Mouse (Mus musculus) lung, embryonic 14.5 days (tissue): ENCODE measurements at regions not wholly inside any gene's neighbourhood (a gene's known extent, or its start where the extent isn't known, plus 50 kb on each side); places are given as distances from the start of the nearest gene placed in this dataset.
A peak's percentile ranks its signal among the peaks of the same experiment; 100 is the strongest.

ENCODE experiments used
- ATAC-seq: fragments of 200-750 bp; cut with Nextera tagmentation; 2 replicates; pipeline ENCODE4 v1.8.0; 2017; ENCODE audit warnings: mild to moderate bottlenecking, moderate TSS enrichment, moderate library complexity; ENCODE audit not compliant: insufficient read depth
- DNase-seq: peaks from one replicate; pipeline ENCODE4 v3.0.0-alpha.2; 2015
- H3K27ac ChIP-seq: fragments of 300-500 bp; sonication (generic); 2 replicates; pipeline ENCODE4 v1.5.1; 2014; ENCODE audit warnings: low read depth, mild to moderate bottlenecking, moderate library complexity
- H3K27me3 ChIP-seq: fragments of 300-500 bp; sonication (generic); 2 replicates; pipeline ENCODE4 v1.6.1; 2014; ENCODE audit warnings: low read length, control low read depth; ENCODE audit not compliant: insufficient read depth
- H3K36me3 ChIP-seq: fragments of 300-500 bp; sonication (generic); 2 replicates; pipeline ENCODE4 v1.6.1; 2014; ENCODE audit warnings: control low read depth; ENCODE audit not compliant: insufficient read depth
- H3K4me1 ChIP-seq: fragments of 300-500 bp; sonication (generic); 2 replicates; pipeline ENCODE4 v1.6.1; 2014; ENCODE audit warnings: antibody characterized with exemption, control low read depth; ENCODE audit not compliant: insufficient read depth
- H3K4me2 ChIP-seq: fragments of 300-500 bp; sonication (generic); 2 replicates; pipeline ENCODE4 v1.6.1; 2014; ENCODE audit warnings: mild to moderate bottlenecking
- H3K4me3 ChIP-seq: fragments of 300-500 bp; sonication (generic); 2 replicates; pipeline ENCODE4 v1.5.1; 2014; ENCODE audit warnings: low read depth, low read length
- H3K9ac ChIP-seq: fragments of 300-500 bp; sonication (generic); 2 replicates; pipeline ENCODE4 v1.6.1; 2014
- H3K9me3 ChIP-seq: fragments of 300-500 bp; sonication (generic); 2 replicates; pipeline ENCODE4 v1.6.1; 2016; ENCODE audit warnings: low read depth, low read length, control low read depth
- CTCF ChIP-seq: IDR thresholded peaks from 2 replicates; pipeline ENCODE4 v1.5.1; 2016; ENCODE audit warnings: antibody characterized with exemption, low read depth
- WGBS: fragments of 180-500 bp; shearing (Covaris S2); extraction: QIAGEN DNeasy Blood & Tissue Kit; methylation state at CpG from one replicate; pipeline ENCODE4 v1.1.7; 2014; 5-methylcytosine and 5-hydroxymethylcytosine counted together

GRCm38 (mm10) chr6:94804284-94804815 lies 104.4 kb upstream of the Lrig1 start:
- Histone ChIP-seq H3K4me3 (no peak overlapping the region), H3K27me3 (no peaks in the 10 kb centered on the region), H3K27ac (no peak overlapping the region), H3K9me3 (no peaks in the 10 kb centered on the region), H3K36me3 (no peaks in the 10 kb centered on the region), H3K4me2 (no peak overlapping the region), H3K9ac (no peak overlapping the region), H3K4me1 (peaks cover 9% of the 10 kb centered on the region; the same call in 1 of the 2 replicates)
- no peak for TF ChIP-seq CTCF
- 62% methylated on average over 10 of the region's 10 CpGs for WGBS
- ATAC-seq (no peak), DNase-seq (no peak)

GRCm38 (mm10) chr6:94801039-94801438 lies 101.1 kb upstream of the Lrig1 start:
- Histone ChIP-seq H3K4me2 (peak overlapping the region; percentile 48), H3K4me3 (no peak overlapping the region), H3K27me3 (no peaks in the 10 kb centered on the region), H3K9ac (no peak overlapping the region), H3K27ac (no peak overlapping the region), H3K4me1 (peaks cover 5% of the 10 kb centered on the region; the same call in 1 of the 2 replicates), H3K9me3 (0 out of 2 replicates have a peak, but pooled peaks cover 5% of the 10 kb centered on the region), H3K36me3 (no peaks in the 10 kb centered on the region)
- ATAC-seq (no peak), DNase-seq (no peak)
- 18% methylated on average over 12 of the region's 12 CpGs for WGBS
- TF ChIP-seq CTCF: no peak

DNA sequence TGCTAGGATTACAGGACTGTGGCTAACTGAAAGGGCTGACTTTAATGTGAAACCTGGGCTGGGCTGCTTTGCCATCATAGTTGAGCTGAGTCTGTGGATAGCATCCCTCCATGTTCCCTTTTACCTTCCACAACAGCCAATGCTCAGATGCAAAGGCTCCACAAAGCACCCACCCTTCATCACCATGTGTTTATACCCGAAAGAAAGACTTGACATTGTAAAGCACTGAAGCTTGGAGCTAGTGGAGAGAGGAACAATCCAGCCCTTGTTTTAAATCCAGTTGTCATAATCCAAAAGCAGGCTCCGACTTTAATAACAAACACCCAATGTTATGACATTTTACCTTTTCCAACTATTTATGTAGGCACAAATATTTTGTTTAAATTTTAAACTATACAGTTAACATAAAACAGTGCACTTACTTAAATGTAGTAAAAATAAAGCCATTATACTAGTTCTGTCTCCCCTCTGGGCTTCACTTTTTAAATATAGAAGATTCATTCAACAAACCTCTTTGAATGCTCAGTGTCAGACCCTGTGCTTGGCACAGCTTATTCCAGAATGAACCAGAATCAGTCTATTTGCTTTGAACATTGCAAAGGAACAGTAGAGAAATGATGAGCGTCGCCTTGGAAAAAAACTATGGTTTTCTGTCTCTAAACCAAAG lies 98.7 kb upstream of the Lrig1 start:
- H3K27me3 ChIP-seq: no peaks in the 10 kb centered on the region
- no peak overlapping the region for H3K4me3 ChIP-seq
- no peak for TF ChIP-seq CTCF
- no peaks in the 10 kb centered on the region for H3K36me3 ChIP-seq
- ATAC-seq (no peak), DNase-seq (no peak)
- no peak overlapping the region for H3K9ac ChIP-seq
- H3K9me3 ChIP-seq: 0 out of 2 replicates have a peak, but pooled peaks cover 5% of the 10 kb centered on the region
- 68% methylated on average over 4 of the region's 4 CpGs for WGBS
- no peaks in the 10 kb centered on the region for H3K4me1 ChIP-seq
- no peak overlapping the region for H3K27ac ChIP-seq
- H3K4me2 ChIP-seq: no peak overlapping the region

DNA sequence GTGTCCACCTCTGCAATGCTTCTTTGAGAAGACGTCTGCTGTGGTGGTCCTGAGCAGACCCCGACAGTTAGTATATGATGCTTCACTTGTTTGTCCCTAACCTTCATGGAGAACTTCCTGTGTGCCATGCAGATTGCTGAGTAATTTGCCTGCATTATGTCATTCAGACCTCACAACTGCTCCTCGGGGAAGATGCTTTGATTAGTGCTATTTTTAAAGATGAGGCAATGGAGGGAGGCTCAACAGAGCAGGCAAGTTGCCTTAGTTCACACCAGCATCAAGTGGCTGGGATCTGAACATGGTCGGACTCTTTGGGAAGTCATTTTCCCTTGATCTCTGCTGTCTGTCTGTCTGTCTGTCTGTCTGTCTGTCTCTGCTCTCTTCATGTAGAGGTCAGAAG lies 95.5 kb upstream of the Lrig1 start:
- H3K4me3 ChIP-seq: no peak overlapping the region
- 0 out of 2 replicates have a peak, but pooled peaks cover 5% of the 10 kb centered on the region for H3K9me3 ChIP-seq
- TF ChIP-seq CTCF: no peak
- no peak overlapping the region for H3K9ac ChIP-seq
- H3K27me3 ChIP-seq: no peaks in the 10 kb centered on the region
- ATAC-seq: no peak
- no peak overlapping the region for H3K4me2 ChIP-seq
- no peaks in the 10 kb centered on the region for H3K36me3 ChIP-seq
- no peaks in the 10 kb centered on the region for H3K4me1 ChIP-seq
- 75% methylated on average over 4 of the region's 4 CpGs for WGBS
- no peak overlapping the region for H3K27ac ChIP-seq
- no peak for DNase-seq

GRCm38 (mm10) chr6:94793555-94793954 lies 93.6 kb upstream of the Lrig1 start:
- no peak overlapping the region for H3K4me2 ChIP-seq
- no peak for TF ChIP-seq CTCF
- no peaks in the 10 kb centered on the region for H3K4me1 ChIP-seq
- ATAC-seq (no peak), DNase-seq (no peak)
- no peaks in the 10 kb centered on the region for H3K27me3 ChIP-seq
- no peak overlapping the region for H3K9ac ChIP-seq
- WGBS: 84% methylated on average over 6 of the region's 6 CpGs
- H3K4me3 ChIP-seq: no peak overlapping the region
- no peak overlapping the region for H3K27ac ChIP-seq
- H3K36me3 ChIP-seq: no peaks in the 10 kb centered on the region
- H3K9me3 ChIP-seq: 0 out of 2 replicates have a peak, but pooled peaks cover 5% of the 10 kb centered on the region

DNA sequence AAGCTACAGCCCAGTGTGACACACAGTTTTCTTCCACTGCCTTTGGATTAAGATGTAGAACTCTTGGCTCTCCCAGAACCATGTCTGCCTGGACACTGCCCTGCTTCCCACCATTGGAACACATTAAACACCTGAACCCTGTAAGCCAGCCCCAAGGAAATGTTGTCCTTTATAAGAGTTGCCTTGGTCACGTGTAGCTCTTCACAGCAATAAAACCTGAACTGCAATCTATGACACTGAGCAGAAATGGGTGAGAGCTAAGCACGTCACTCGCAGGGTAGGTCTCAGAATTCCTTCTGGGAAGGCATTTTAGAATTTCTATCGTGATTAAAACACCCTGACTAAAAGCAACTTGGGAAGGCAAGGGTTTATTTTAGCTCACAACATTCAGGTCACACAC lies 92.4 kb upstream of the Lrig1 start:
- H3K4me1 ChIP-seq: no peaks in the 10 kb centered on the region
- H3K27ac ChIP-seq: no peak overlapping the region
- ATAC-seq: no peak
- H3K36me3 ChIP-seq: no peaks in the 10 kb centered on the region
- 76% methylated on average over 4 of the region's 4 CpGs for WGBS
- 0 out of 2 replicates have a peak, but pooled peaks cover 5% of the 10 kb centered on the region for H3K9me3 ChIP-seq
- H3K9ac ChIP-seq: no peak overlapping the region
- no peak overlapping the region for H3K4me2 ChIP-seq
- no peak for DNase-seq
- no peaks in the 10 kb centered on the region for H3K27me3 ChIP-seq
- no peak overlapping the region for H3K4me3 ChIP-seq
- TF ChIP-seq CTCF: no peak

DNA sequence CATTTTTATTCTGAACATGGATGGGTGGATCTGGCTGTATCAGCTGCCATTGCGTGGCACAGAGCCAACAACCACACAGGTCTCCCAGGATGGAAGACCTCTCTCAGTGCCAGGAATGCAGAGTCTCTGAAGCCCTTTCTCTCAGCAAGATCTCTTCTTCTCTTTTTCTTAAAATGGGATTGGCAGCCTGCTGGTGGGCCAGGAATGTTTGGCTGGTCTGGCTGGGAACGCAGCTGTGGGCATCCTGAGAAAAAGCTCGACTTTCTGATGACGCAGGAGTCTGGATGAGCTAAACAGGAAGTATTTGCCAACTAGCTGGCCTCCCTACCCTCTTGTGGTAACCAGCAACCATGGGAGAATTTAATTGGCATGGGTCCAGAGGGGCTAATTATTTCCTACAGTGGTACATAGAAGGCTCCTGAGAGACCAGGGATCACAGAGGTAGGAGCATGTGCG lies 89.4 kb upstream of the Lrig1 start:
- no peaks in the 10 kb centered on the region for H3K27me3 ChIP-seq
- WGBS: 56% methylated on average over 5 of the region's 5 CpGs

More for the DNA sequence above, 89.4 kb upstream of the Lrig1 start:
- ATAC-seq (0 out of 2 replicates have a peak, but pooled peaks have one; percentile 4), DNase-seq (peak; percentile 33)
- no peaks in the 10 kb centered on the region for H3K9me3 ChIP-seq
- H3K9ac ChIP-seq: no peak overlapping the region
- no peak overlapping the region for H3K4me3 ChIP-seq
- H3K4me2 ChIP-seq: no peak overlapping the region
- no peak overlapping the region for H3K27ac ChIP-seq
- no peaks in the 10 kb centered on the region for H3K36me3 ChIP-seq
- TF ChIP-seq CTCF: no peak
- no peaks in the 10 kb centered on the region for H3K4me1 ChIP-seq
